Mouse (Mus musculus) kidney, postnatal 10 days (tissue): ENCODE data around the gene Mrps18b.

Source experiments
- DNase-seq: peaks from one replicate; pipeline ENCODE4 v3.0.0; 2021; ENCODE audit warnings: mixed read lengths

Mrps18b gene

GRCm38 (mm10) chr17:35873774-35874519, 42.2 kb downstream of the Mrps18b start:
- peak; percentile 93 for DNase-seq

- DNase-seq, result peak; percentile 50
Measured at GRCm38 (mm10) chr17:35870884-35871696, 45.1 kb downstream of the Mrps18b start.

- peak; percentile 81 for DNase-seq
Measured at GRCm38 (mm10) chr17:35870151-35870883, 45.9 kb downstream of the Mrps18b start.

GRCm38 (mm10) chr17:35869346-35870067, 46.7 kb downstream of the Mrps18b start:
- DNase-seq, result peak; percentile 71

GRCm38 (mm10) chr17:35868961-35869345, 47.2 kb downstream of the Mrps18b start:
- DNase-seq, result no peak

GRCm38 (mm10) chr17:35868165-35868820, 47.9 kb downstream of the Mrps18b start:
- DNase-seq, result peak; percentile 66

GRCm38 (mm10) chr17:35866911-35867890, 49.0 kb downstream of the Mrps18b start:
- peak; percentile 64 for DNase-seq

- DNase-seq, result peak; percentile 84
Measured at GRCm38 (mm10) chr17:35866281-35866831, 49.8 kb downstream of the Mrps18b start.

- peak; percentile 89 for DNase-seq
Measured at GRCm38 (mm10) chr17:35865481-35866280, 50.5 kb downstream of the Mrps18b start, which contains the start of gene Ppp1r18. TSS of gene Ppp1r18 (plus strand) at chr17:35865593.

GRCm38 (mm10) chr17:35864832-35865353, 51.3 kb downstream of the Mrps18b start:
- DNase-seq, result peak; percentile 15

- peak; percentile 94 for DNase-seq
Measured at GRCm38 (mm10) chr17:35861198-35861857, 54.9 kb downstream of the Mrps18b start, which contains the start of gene Nrm. TSS of gene Nrm (plus strand) at chr17:35861318.

GRCm38 (mm10) chr17:35860831-35861197, 55.4 kb downstream of the Mrps18b start:
- peak; percentile 27 for DNase-seq
